Mouse (Mus musculus) hindbrain, embryonic 11.5 days (tissue): ENCODE measurements around the gene Gm49601. TPM values are rescaled to one million over a fixed set of nuclear protein-coding genes. Genes with fewer than 3 reads are reported as not detected.

Experiments used
- ATAC-seq: fragments of 200-750 bp; cut with Nextera tagmentation; 2 replicates; pipeline ENCODE4 v1.8.0; 2017; ENCODE audit warnings: mild to moderate bottlenecking, moderate TSS enrichment, moderate library complexity; ENCODE audit not compliant: low FRiP score
- DNase-seq: peaks from one replicate; pipeline ENCODE4 v3.0.0-alpha.2; 2015; ENCODE audit warnings: low spot score
- H3K27ac ChIP-seq: fragments of 300-500 bp; sonication (generic); 2 replicates; pipeline ENCODE4 v1.5.1; 2014; ENCODE audit warnings: mild to moderate bottlenecking, low read depth, low read length
- H3K27me3 ChIP-seq: fragments of 300-500 bp; sonication (generic); 2 replicates; pipeline ENCODE4 v1.6.1; 2014; ENCODE audit warnings: mild to moderate bottlenecking, low read length, moderate library complexity, mixed read lengths; ENCODE audit not compliant: control insufficient read depth, insufficient read depth
- H3K36me3 ChIP-seq: fragments of 300-500 bp; sonication (generic); 2 replicates; pipeline ENCODE4 v1.6.1; 2014; ENCODE audit warnings: mild to moderate bottlenecking, low read length, moderate library complexity, mixed read lengths; ENCODE audit not compliant: control insufficient read depth, insufficient read depth
- H3K4me1 ChIP-seq: fragments of 300-500 bp; sonication (generic); replicated peaks from 2 replicates; pipeline ENCODE4 v1.6.1; 2014; ENCODE audit warnings: low read length, mixed read lengths; ENCODE audit not compliant: control insufficient read depth, insufficient read depth
- H3K4me2 ChIP-seq: fragments of 300-500 bp; sonication (generic); replicated peaks from 2 replicates; pipeline ENCODE4 v1.6.1; 2014; ENCODE audit warnings: mild to moderate bottlenecking, low read depth, low read length
- H3K4me3 ChIP-seq: fragments of 300-500 bp; sonication (generic); 2 replicates; pipeline ENCODE4 v1.5.1; 2014; ENCODE audit warnings: low read depth, low read length
- H3K9ac ChIP-seq: fragments of 300-500 bp; sonication (generic); 2 replicates; pipeline ENCODE4 v1.6.1; 2014; ENCODE audit warnings: low read depth, low read length
- H3K9me3 ChIP-seq: fragments of 300-500 bp; sonication (generic); 2 replicates; pipeline ENCODE4 v1.6.1; 2016; ENCODE audit warnings: low read length; ENCODE audit not compliant: control insufficient read depth
- whole genome bisulfite sequencing: fragments of 180-500 bp; shearing (Covaris S2); extraction: QIAGEN DNeasy Blood & Tissue Kit; methylation state at CpG from one replicate; pipeline ENCODE4 v1.1.7; 2014; 5-methylcytosine and 5-hydroxymethylcytosine counted together
- polyA plus RNA-seq: library from polyadenylated mRNA; unstranded; fragments of >200 nt; fragmentation: Nextera tagmentation; extraction: Ambion mirVana; gene quantifications from 2 replicates; pipeline ENCODE4 v1.2.1, GENCODE M21; 2014

The Gm49601 gene
- polyA plus RNA-seq, 1 experiment from 2014 or later, result 6.0 TPM

GRCm38 (mm10) chr16:18589804-18590790 is 36.1 kb downstream of the Gm49601 start, which contains the start of gene Tbx1:
TSS of gene Tbx1 (minus strand) at chr16:18590671.
- H3K4me1 ChIP-seq, result peaks cover 17% of the 10 kb centered on the region
- DNase-seq (peak; percentile 67), ATAC-seq (no peak; the same call in 1 of the 2 replicates)
- H3K27ac ChIP-seq, result no peak within 1 kb of the TSS
- H3K4me3 ChIP-seq, result peak within 1 kb of the TSS; percentile 22
- H3K27me3 ChIP-seq, result peaks cover 78% of the 10 kb centered on the region
- H3K9me3 ChIP-seq, result no peaks in the 10 kb centered on the region
- H3K4me2 ChIP-seq, result peak within 1 kb of the TSS; percentile 28
- 2% methylated on average over 48 of the region's 48 CpGs for WGBS
- H3K9ac ChIP-seq, result no peak within 1 kb of the TSS
- H3K36me3 ChIP-seq, result no peaks in the 10 kb centered on the region

DNA sequence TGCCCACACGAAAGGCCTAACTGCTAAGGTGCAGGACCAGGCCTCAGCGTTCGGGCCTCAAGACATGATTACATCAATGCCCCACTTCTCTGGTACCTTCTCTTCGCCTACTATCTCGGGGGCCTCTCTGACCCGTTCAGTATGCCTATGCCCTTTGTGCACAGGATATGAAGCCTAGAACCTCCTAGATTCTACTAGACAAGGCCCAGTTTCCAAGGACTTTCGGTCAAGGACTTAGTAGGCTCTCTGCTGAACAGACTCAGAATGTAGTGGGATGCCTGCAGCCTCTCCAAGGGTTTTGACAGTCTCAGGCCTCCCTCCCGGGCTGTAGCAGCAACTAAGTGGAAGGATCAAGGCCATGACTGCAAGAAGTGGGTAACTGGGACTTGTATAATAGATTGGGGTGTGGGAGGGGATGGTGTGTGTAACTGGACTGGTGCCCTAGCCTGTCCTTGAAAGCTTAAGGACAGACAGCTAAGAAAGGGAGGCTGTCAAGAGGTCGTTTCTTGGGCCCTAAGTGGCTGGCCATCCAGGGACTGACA is 37.1 kb downstream of the Gm49601 start:
- WGBS, result 9% methylated on average over 9 of the region's 9 CpGs

GRCm38 (mm10) chr16:18588738-18589055 is 37.5 kb downstream of the Gm49601 start:
- H3K9ac ChIP-seq, result no peak overlapping the region
- peaks cover 17% of the 10 kb centered on the region for H3K4me1 ChIP-seq
- no peaks in the 10 kb centered on the region for H3K36me3 ChIP-seq
- peaks cover 92% of the 10 kb centered on the region for H3K27me3 ChIP-seq
- peak; percentile 56 for DNase-seq
- H3K27ac ChIP-seq, result no peak overlapping the region
- no peaks in the 10 kb centered on the region for H3K9me3 ChIP-seq
- no peak for ATAC-seq
- H3K4me3 ChIP-seq, result peak overlapping the region; percentile 22
- WGBS, result 1% methylated on average over 31 of the region's 31 CpGs
- 0 out of 2 replicates have a peak overlapping the region, but pooled peaks have one; percentile 33 for H3K4me2 ChIP-seq

More for the DNA sequence above, 37.1 kb downstream of the Gm49601 start:
- no peak overlapping the region for H3K27ac ChIP-seq
- peak; percentile 51 for DNase-seq
- no peak overlapping the region for H3K4me3 ChIP-seq
- H3K9ac ChIP-seq, result no peak overlapping the region
- H3K4me1 ChIP-seq, result peaks cover 17% of the 10 kb centered on the region
- no peak overlapping the region for H3K4me2 ChIP-seq
- peaks cover 88% of the 10 kb centered on the region for H3K27me3 ChIP-seq
- no peaks in the 10 kb centered on the region for H3K36me3 ChIP-seq
- no peaks in the 10 kb centered on the region for H3K9me3 ChIP-seq
- no peak for ATAC-seq

GRCm38 (mm10) chr16:18587847-18588737 is 38.1 kb downstream of the Gm49601 start:
- no peak for ATAC-seq
- peak; percentile 72 for DNase-seq
- Histone ChIP-seq H3K36me3 (no peaks in the 10 kb centered on the region), H3K4me3 (peak overlapping the region; percentile 22), H3K27me3 (peaks cover 94% of the 10 kb centered on the region), H3K9ac (0 out of 2 replicates have a peak overlapping the region, but pooled peaks have one; percentile 24), H3K9me3 (no peaks in the 10 kb centered on the region), H3K27ac (no peak overlapping the region), H3K4me2 (peak overlapping the region; percentile 33), H3K4me1 (peaks cover 17% of the 10 kb centered on the region)
- WGBS, result under 1% methylated on average over 57 of the region's 57 CpGs

DNA sequence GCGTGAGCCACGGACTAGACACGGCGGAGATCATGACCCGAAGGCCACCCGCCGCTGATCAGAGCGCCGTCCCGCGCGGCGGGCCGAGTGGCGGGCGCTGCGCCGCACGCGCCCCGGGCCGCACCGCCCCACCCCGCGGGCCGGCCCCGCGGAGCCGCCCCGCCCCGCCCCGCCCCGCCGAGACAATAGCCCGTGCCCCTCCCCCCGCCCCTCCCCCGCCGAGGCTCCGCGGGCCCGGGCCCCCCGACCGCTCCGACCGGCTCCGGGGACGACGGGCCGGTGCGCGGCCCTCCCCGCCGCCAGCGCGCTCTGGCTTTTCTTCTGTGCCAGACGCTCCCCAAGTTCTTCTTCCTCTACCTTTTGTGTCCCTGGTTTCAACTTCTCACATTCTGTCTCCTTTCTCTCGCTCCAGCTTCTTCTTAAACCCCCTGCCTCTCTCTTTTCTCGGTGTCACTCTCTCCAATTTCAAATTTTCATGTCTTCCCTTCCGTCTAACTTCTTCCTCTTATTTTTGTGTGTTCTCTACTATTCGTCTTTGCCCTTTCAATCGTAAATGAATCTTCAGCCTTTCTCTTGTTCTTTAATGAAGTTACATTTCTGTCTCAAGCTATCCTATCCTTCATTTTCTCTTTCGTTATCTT is 39.2 kb downstream of the Gm49601 start:
- ATAC-seq, result no peak
- peak overlapping the region; percentile 44 for H3K4me3 ChIP-seq
- peaks cover 97% of the 10 kb centered on the region for H3K27me3 ChIP-seq
- peak overlapping the region; percentile 77 for H3K4me2 ChIP-seq
- H3K36me3 ChIP-seq, result no peaks in the 10 kb centered on the region
- under 1% methylated on average over 13 of the region's 62 CpGs for WGBS
- H3K27ac ChIP-seq, result no peak overlapping the region
- H3K9ac ChIP-seq, result peak overlapping the region; percentile 54
- no peaks in the 10 kb centered on the region for H3K9me3 ChIP-seq
- H3K4me1 ChIP-seq, result peaks cover 19% of the 10 kb centered on the region
- peak; percentile 52 for DNase-seq

DNA sequence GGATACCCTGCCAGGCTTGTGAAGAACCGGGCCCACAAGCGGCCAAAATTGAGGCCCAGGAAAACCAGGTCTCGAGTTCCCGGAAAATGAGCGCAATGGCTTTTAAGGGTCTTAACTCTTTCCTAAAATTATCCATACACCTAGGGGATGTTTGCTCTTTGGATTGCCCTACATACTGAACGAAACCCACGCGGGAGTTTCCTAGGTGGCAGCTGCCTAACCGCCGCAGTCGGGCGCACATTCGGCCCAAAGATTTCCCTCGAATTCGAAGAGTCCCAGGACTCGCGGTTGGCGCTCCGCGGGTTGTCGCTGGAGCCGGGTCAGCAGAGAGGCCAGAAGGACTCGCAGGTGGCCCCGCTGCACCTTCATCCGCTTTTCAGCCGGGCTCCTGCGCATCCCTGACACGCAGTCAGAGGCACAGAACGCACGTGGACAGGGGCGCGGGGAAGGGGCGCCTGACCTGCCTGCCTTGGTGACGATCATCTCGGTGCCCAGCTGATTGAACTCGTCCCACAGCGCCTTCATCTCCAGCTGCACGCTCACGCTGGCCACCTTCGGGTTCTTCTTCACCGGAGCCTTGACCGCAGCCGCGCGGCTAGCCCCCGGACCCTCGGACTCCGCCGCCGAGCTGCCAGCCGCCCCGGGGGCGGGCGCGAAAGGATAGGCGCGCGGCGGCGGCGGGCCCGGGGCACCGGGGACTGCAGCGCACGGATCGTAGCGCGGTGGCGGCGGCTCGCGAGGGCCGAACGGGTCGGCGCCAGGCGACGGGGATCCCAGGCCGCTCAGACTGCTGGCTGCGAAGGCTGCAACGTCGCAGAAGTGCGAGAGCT is 39.9 kb downstream of the Gm49601 start:
- Histone ChIP-seq H3K4me3 (peak overlapping the region; percentile 44), H3K36me3 (no peaks in the 10 kb centered on the region), H3K4me1 (peaks cover 16% of the 10 kb centered on the region), H3K9me3 (no peaks in the 10 kb centered on the region), H3K9ac (peak overlapping the region; percentile 54), H3K27ac (no peak overlapping the region), H3K27me3 (peaks cover 96% of the 10 kb centered on the region), H3K4me2 (peak overlapping the region; percentile 77)
- WGBS, result under 1% methylated on average over 83 of the region's 83 CpGs
- ATAC-seq (no peak), DNase-seq (peak; percentile 71)

GRCm38 (mm10) chr16:18585676-18586075 is 40.6 kb downstream of the Gm49601 start:
- DNase-seq (no peak), ATAC-seq (no peak)
- Histone ChIP-seq H3K9ac (no peak overlapping the region), H3K9me3 (no peaks in the 10 kb centered on the region), H3K36me3 (no peaks in the 10 kb centered on the region), H3K27me3 (peaks cover 96% of the 10 kb centered on the region), H3K27ac (no peak overlapping the region), H3K4me2 (peak overlapping the region; percentile 77; the same call in 1 of the 2 replicates), H3K4me1 (peaks cover 13% of the 10 kb centered on the region), H3K4me3 (peak overlapping the region; percentile 44)
- 0% methylated on average over 10 of the region's 10 CpGs for WGBS
